9 mouse cellular contexts compared by ENCODE assay signal in the genomic region with DNA sequence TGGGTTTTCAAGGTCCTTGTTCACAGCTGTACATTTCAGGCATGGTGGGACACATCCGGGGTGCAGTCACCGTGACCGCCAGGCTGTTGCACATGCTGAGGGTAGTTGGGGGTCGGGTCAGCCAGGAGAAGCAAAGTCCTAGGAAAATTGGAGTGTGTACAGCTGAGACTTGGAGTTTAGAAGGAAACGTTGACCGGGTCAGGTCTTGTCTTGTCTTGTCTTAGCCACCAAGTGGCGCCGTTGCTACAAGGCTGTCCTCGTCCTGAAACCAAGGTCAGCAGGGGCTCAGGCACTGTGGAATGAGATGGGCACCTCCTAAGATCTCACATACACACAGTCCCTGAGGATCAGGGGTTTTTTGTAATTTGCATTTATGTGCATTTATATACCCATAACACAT. TPM values are rescaled to one million over a fixed set of nuclear protein-coding genes. Genes with fewer than 3 reads are reported as not detected.
DNase-seq lines count a peak whose midpoint lies in the region; ATAC-seq and TF ChIP-seq lines count a peak whose summit lies in the region.
"Had no signal": no experiment of that assay in that cellular context is flagged by ENCODE, and none has a peak within 500 bp of the region (broad histone marks: within the 10 kb centered on the region; RNA-seq: fewer than 3 reads in every experiment).

No protein-coding gene starts in this region.

- H3K9me3 ChIP-seq in MEL (replicated peaks; ENCODE audit: insufficient read depth, low read length), result no peaks in the 10 kb centered on the region
- no peaks in the 10 kb centered on the region for H3K9me3 ChIP-seq in intestine, embryonic 15.5 days
- no peaks in the 10 kb centered on the region for H3K9me3 ChIP-seq in neural tube, embryonic 14.5 days (ENCODE audit: control insufficient read depth, low read length)

- no peaks in the 10 kb centered on the region for H3K36me3 ChIP-seq in MEL (ENCODE audit: control insufficient read depth in 1 of 2, insufficient read depth in 2 of 2, low read length in 2 of 2)
- no peaks in the 10 kb centered on the region for H3K36me3 ChIP-seq in intestine, embryonic 15.5 days
- no peaks in the 10 kb centered on the region for H3K36me3 ChIP-seq in neural tube, embryonic 14.5 days (ENCODE audit: control insufficient read depth, insufficient read depth, low read length)

- no peak overlapping the region for H3K4me3 ChIP-seq in MEL (ENCODE audit: control insufficient read depth in 1 of 2, insufficient read depth in 1 of 2, low read depth in 2 of 2, low read length in 2 of 2)
- no peak overlapping the region for H3K4me3 ChIP-seq in gastrocnemius, adult 2 months
- no peak overlapping the region for H3K4me3 ChIP-seq in intestine, embryonic 15.5 days (replicated peaks)
- H3K4me3 ChIP-seq in neural tube, embryonic 14.5 days (ENCODE audit: low read depth, low read length), result no peak overlapping the region
- H3K4me3 ChIP-seq: myocyte had no signal

- TF ChIP-seq RAD21 in MEL (IDR thresholded peaks at IDR 0.05; ENCODE audit: low read depth, low read length), result peak; percentile 81

- H3K4me1 ChIP-seq in MEL (ENCODE audit: control insufficient read depth in 1 of 2, insufficient read depth in 2 of 2, low read length in 2 of 2), result no peaks in the 10 kb centered on the region
- H3K4me1 ChIP-seq in intestine, embryonic 15.5 days (replicated peaks), result no peaks in the 10 kb centered on the region
- no peaks in the 10 kb centered on the region for H3K4me1 ChIP-seq in neural tube, embryonic 14.5 days (ENCODE audit: control insufficient read depth, insufficient read depth, low read length)

- H3K4me2 ChIP-seq in intestine, embryonic 15.5 days (replicated peaks), result no peak overlapping the region
- no peak overlapping the region for H3K4me2 ChIP-seq in neural tube, embryonic 14.5 days (ENCODE audit: low read depth, low read length)

- DNase-seq in 3134 (ENCODE audit: extremely low read depth, insufficient read length, low spot score) (peak; percentile 6), MEL (ENCODE audit: low read depth, low spot score) (peak; percentile 59)
- peak; percentile 76 for DNase-seq in cerebellum, adult 9-11 months
- DNase-seq in gastrocnemius, adult 2 months, result peak; percentile 66
- peak; percentile 6 to 10 for DNase-seq in lung, adult 18-20 months
- DNase-seq in yolk sac, embryonic 10.5 days (ENCODE audit: low spot score), result peak; percentile 49

- ATAC-seq in intestine, embryonic 15.5 days, result peak; percentile 47; the same call in 1 of the 2 replicates
- peak; percentile 72; the same call in 1 of the 2 replicates for ATAC-seq in neural tube, embryonic 14.5 days (ENCODE audit: low read depth)

- peak; percentile 63 to 86 (median 84) for TF ChIP-seq CTCF in MEL (IDR thresholded peaks at IDR 0.05 in 2 of 3, conservative IDR thresholded peaks at IDR 0.05 in 1 of 3; ENCODE audit: control insufficient read depth in 1 of 3, insufficient read depth in 1 of 3, low read depth in 2 of 3, low read length in 3 of 3, poor library complexity in 1 of 3, severe bottlenecking in 1 of 3)
- peak; percentile 80 for TF ChIP-seq CTCF in gastrocnemius, adult 2 months (IDR thresholded peaks at IDR 0.05)

- no peak overlapping the region for H3K27ac ChIP-seq in MEL (ENCODE audit: control insufficient read depth, low read depth, low read length)
- no peak overlapping the region for H3K27ac ChIP-seq in gastrocnemius, adult 2 months
- H3K27ac ChIP-seq in intestine, embryonic 15.5 days, result no peak overlapping the region
- H3K27ac ChIP-seq in neural tube, embryonic 14.5 days (ENCODE audit: low read depth, low read length), result no peak overlapping the region

- intact Hi-C loops in gastrocnemius, adult 2 months (cut with DNase I), result loop anchor here (2.0 to 10.0 kb wide), 2 partner anchors 237 to 375 kb away; a partner anchor contains a TSS

- no peak overlapping the region for H3K9ac ChIP-seq in MEL (ENCODE audit: control insufficient read depth, low read depth, low read length, poor library complexity, severe bottlenecking)
- no peak overlapping the region for H3K9ac ChIP-seq in intestine, embryonic 15.5 days
- no peak overlapping the region for H3K9ac ChIP-seq in neural tube, embryonic 14.5 days (replicated peaks; ENCODE audit: low read depth, low read length)

- TF ChIP-seq EP300 in MEL (IDR thresholded peaks at IDR 0.05; ENCODE audit: low read depth in 1 of 2, low read length in 2 of 2), result no peak

- no peaks in the 10 kb centered on the region for H3K79me2 ChIP-seq in MEL (ENCODE audit: control insufficient read depth, insufficient read depth, low read length, poor library complexity)

- no peaks in the 10 kb centered on the region; a peak in 2 of 4 replicates for H3K27me3 ChIP-seq in MEL (ENCODE audit: control insufficient read depth in 1 of 2, insufficient read depth in 2 of 2, low read length in 2 of 2)
- H3K27me3 ChIP-seq in intestine, embryonic 15.5 days (replicated peaks), result no peaks in the 10 kb centered on the region
- no peaks in the 10 kb centered on the region for H3K27me3 ChIP-seq in neural tube, embryonic 14.5 days (ENCODE audit: control insufficient read depth, insufficient read depth, low read length)

- WGBS in intestine, embryonic 15.5 days, result 8% methylated on average over 9 of the region's 9 CpGs
- WGBS in neural tube, embryonic 14.5 days, result 5% methylated on average over 9 of the region's 9 CpGs

- TF ChIP-seq POLR2A in MEL (IDR thresholded peaks at IDR 0.05; ENCODE audit: control insufficient read depth in 1 of 2, insufficient read depth in 1 of 2, low read depth in 1 of 2, low read length in 2 of 2, poor library complexity in 1 of 2), result no peak

TF ChIP-seq in MEL, 35 proteins besides CTCF, POLR2A, EP300 and RAD21:
- no peak for TF ChIP-seq CHD1 (IDR thresholded peaks at IDR 0.05; ENCODE audit: low read depth, low read length)
- TF ChIP-seq ZC3H11A (IDR thresholded peaks at IDR 0.05; ENCODE audit: low read depth, low read length), result peak; percentile 60
- no peak for TF ChIP-seq NELFE (IDR thresholded peaks at IDR 0.05; ENCODE audit: low read depth, low read length)
- TF ChIP-seq MXI1 (IDR thresholded peaks at IDR 0.05; ENCODE audit: low read depth, low read length), result no peak
- TF ChIP-seq SMC3 (IDR thresholded peaks at IDR 0.05; ENCODE audit: low read depth, low read length), result peak; percentile 82
- TF ChIP-seq USF2 (IDR thresholded peaks at IDR 0.05; ENCODE audit: borderline replicate concordance in 1 of 2, insufficient read depth in 1 of 2, low read depth in 1 of 2, low read length in 2 of 2), result no peak
- no peak for TF ChIP-seq ELF1 (IDR thresholded peaks at IDR 0.05; ENCODE audit: low read depth, low read length)
- TF ChIP-seq TCF12 (IDR thresholded peaks at IDR 0.05; ENCODE audit: low read depth, low read length), result no peak
- no peak for TF ChIP-seq ZMIZ1 (IDR thresholded peaks at IDR 0.05; ENCODE audit: low read depth, low read length)
- TF ChIP-seq BHLHE40 (IDR thresholded peaks at IDR 0.05; ENCODE audit: borderline replicate concordance, low read depth, low read length), result no peak
- no peak for TF ChIP-seq MAX (IDR thresholded peaks at IDR 0.05; ENCODE audit: low read length)
- no peak for TF ChIP-seq ETS1 (IDR thresholded peaks at IDR 0.05; ENCODE audit: low read depth, low read length)
- no peak for TF ChIP-seq NRF1 (IDR thresholded peaks at IDR 0.05; ENCODE audit: insufficient read depth, low read depth, low read length, poor library complexity, severe bottlenecking)

RNA-seq across cellular contexts. Expression of a gene that starts 9.1 kb away (rescaled TPM):
- total RNA-seq in MEL (2012; rRNA removed), result not detected in 2 replicates
- polyA plus RNA-seq in MEL (2012; ENCODE audit: insufficient read depth in 1 of 2, insufficient read length in 2 of 2, low read depth in 1 of 2, low replicate concordance in 2 of 2, missing spikeins in 1 of 2), result not detected
- under 1 TPM in 1 of 2 experiments, not detected in 1; 0.14 TPM for total RNA-seq in gastrocnemius, adult 2 months (2021)
- 0.20 and 0.63 TPM in 2 replicates for polyA plus RNA-seq in intestine, embryonic 15.5 days (2015; fragmentation: Nextera tagmentation; extraction: Ambion mirVana)
- polyA plus RNA-seq in neural tube, embryonic 14.5 days (2014; fragmentation: Nextera tagmentation; extraction: Ambion mirVana), result 1.0 and 1.8 TPM in 2 replicates

RNA-seq across cellular contexts. Expression of a gene that starts 10.6 kb away (rescaled TPM):
- total RNA-seq in MEL (2012; rRNA removed), result 7.4 and 9.1 TPM in 2 replicates
- polyA plus RNA-seq in MEL (2012; ENCODE audit: insufficient read depth in 1 of 2, insufficient read length in 2 of 2, low read depth in 1 of 2, low replicate concordance in 2 of 2, missing spikeins in 1 of 2), result 1 to 10 TPM in 1 of 2 experiments, not detected in 1; 8.5 TPM
- 10 to 100 TPM; 17.3 to 17.8 TPM for total RNA-seq in gastrocnemius, adult 2 months (2021)
- 7.4 and 7.5 TPM in 2 replicates for polyA plus RNA-seq in intestine, embryonic 15.5 days (2015; fragmentation: Nextera tagmentation; extraction: Ambion mirVana)
- polyA plus RNA-seq in neural tube, embryonic 14.5 days (2014; fragmentation: Nextera tagmentation; extraction: Ambion mirVana), result 19.2 and 23.9 TPM in 2 replicates

Comparison
In these comparisons a context has a peak if more than half of its experiments do, and no peak if none do; other contexts are left out.
1. DNase-seq: peak in every context shown above with its lines; median percentile 76 in cerebellum, adult 9-11 months; 66 in gastrocnemius, adult 2 months; 59 in MEL; 49 in yolk sac, embryonic 10.5 days; 8 in lung, adult 18-20 months; 6 in 3134.